Mouse (Mus musculus) heart, embryonic 12.5 days (tissue): Measurements from ENCODE around the gene Coq7. TPM values are rescaled to one million over a fixed set of nuclear protein-coding genes. Genes with fewer than 3 reads are reported as not detected.

Experiments used
- polyA plus RNA-seq: library from polyadenylated mRNA; unstranded; fragments of >200 nt; fragmentation: Nextera tagmentation; extraction: Ambion mirVana; gene quantifications from 2 replicates; pipeline ENCODE4 v1.2.1, GENCODE M21; 2016

Gene Coq7
- polyA plus RNA-seq, 1 experiment from 2014 or later: 149 TPM

Other genes starting within 250 kb of the Coq7 start
- gene Syt17, start 85.1 kb downstream of the Coq7 start, polyA plus RNA-seq: 1.2 and 1.4 TPM in 2 replicates
- gene Itpripl2, start 41.4 kb downstream of the Coq7 start, polyA plus RNA-seq: 3.7 and 4.1 TPM in 2 replicates
- 2.4 TPM in 2 replicates for gene Tmc7, start 51.4 kb upstream of the Coq7 start, polyA plus RNA-seq
- gene Tmc5, start 63.9 kb upstream of the Coq7 start, polyA plus RNA-seq: 0.12 and 0.22 TPM in 2 replicates
- gene Gde1, start 172.4 kb upstream of the Coq7 start, polyA plus RNA-seq: 70.1 and 74.6 TPM in 2 replicates
- gene Ccp110, start 179.2 kb upstream of the Coq7 start, polyA plus RNA-seq: 9.6 and 9.7 TPM in 2 replicates
- 55.7 and 55.8 TPM in 2 replicates for gene Vps35l, start 206.9 kb upstream of the Coq7 start, polyA plus RNA-seq